Mouse (Mus musculus): ENCODE measurements around the gene Wasf2. TPM values are rescaled to one million over a fixed set of nuclear protein-coding genes. Genes with fewer than 3 reads are reported as not detected.
A peak's percentile ranks its signal among the peaks of the same experiment; 100 is the strongest.
"Not testable (repeated sequence)": the region's sequence is repeated elsewhere in the genome, so short reads cannot be mapped to it uniquely, and the experiment has no call there.

The Wasf2 gene
- polyA plus RNA-seq, 1 experiment from 2014 or later = 64.6 TPM

DNA sequence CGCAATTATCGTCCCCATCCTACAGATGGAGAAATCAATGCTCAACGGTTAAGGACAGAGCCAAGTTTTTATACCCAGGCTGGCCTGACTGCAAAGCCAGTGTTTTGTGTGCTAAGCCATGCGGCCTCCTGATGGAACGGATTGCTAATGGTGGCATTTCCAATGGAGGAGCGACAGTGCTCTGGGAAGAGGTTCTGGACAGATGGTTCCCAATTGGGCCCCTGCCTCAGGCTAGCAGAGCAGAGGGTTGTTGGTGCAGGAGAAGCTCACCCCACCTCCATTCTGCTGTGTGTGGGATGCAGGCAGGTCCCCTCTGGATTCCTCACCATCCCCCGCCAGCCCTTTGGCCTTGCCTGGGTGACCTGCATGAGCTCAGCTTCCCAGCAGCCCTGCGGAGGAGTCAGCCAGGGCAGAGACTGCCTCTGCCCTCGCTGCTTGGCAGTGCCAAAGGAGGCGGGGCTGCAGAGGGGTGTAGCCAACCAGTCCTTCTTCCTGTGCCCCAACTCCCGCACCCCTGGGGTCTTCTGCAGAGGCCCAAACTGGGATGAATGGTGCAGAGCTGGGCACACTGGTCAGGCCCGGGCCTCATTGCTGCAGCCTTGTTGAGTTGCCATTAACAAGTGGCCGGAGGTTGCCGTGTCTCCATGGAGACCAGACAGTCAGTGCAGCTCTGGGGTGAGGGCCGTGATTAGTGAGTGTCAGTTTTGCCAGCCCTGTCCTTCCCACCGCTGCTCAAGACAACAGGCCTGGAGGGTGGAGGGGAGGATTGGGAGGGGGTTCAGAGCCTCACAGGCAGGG, 35.2 kb upstream of the Wasf2 start:
- H3K36me3 ChIP-seq (ENCODE audit: control insufficient read depth, insufficient read depth) = no peaks in the 10 kb centered on the region
- H3K4me3 ChIP-seq (ENCODE audit: low read depth, low read length) = no peak overlapping the region
- H3K9me3 ChIP-seq (ENCODE audit: control insufficient read depth) = no peaks in the 10 kb centered on the region
- peak; percentile 64 for ATAC-seq
- peaks cover 24% of the 10 kb centered on the region; the same call in 1 of the 2 replicates for H3K4me1 ChIP-seq (replicated peaks; ENCODE audit: control insufficient read depth, insufficient read depth, low read length)
- WGBS = 45% methylated on average over 16 of the region's 16 CpGs
- H3K4me2 ChIP-seq (replicated peaks; ENCODE audit: low read depth) = peak overlapping the region; percentile 46
- no peak for TF ChIP-seq CTCF (IDR thresholded peaks at IDR 0.05; ENCODE audit: low read depth)
- no peak overlapping the region for H3K9ac ChIP-seq (ENCODE audit: low read depth, low read length)
- H3K27me3 ChIP-seq (replicated peaks; ENCODE audit: control insufficient read depth, insufficient read depth, low read length) = no peaks in the 10 kb centered on the region
- H3K27ac ChIP-seq (ENCODE audit: low read depth, low read length) = peak overlapping the region; percentile 77

DNA sequence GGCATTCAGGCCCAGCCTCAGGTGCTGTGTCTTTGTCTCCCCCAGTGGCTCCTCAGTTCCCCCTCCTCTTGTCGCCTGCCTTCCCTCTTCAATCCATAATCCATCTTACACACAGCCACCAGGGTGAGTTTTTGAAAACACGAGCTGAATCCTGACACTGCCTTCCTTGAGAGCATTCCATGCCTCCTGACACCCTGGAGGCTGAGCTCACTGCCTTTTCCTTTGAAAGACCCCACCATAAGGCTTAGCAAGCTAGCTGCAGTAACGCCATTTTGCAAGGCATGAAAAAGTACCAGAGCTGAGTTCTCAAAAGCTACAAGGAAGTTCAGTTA, 34.6 kb upstream of the Wasf2 start:
- not testable (repeated sequence) for ATAC-seq; H3K27me3 ChIP-seq (replicated peaks; ENCODE audit: control insufficient read depth, insufficient read depth, low read length); H3K36me3 ChIP-seq (ENCODE audit: control insufficient read depth, insufficient read depth); H3K9ac ChIP-seq (ENCODE audit: low read depth, low read length); H3K9me3 ChIP-seq (ENCODE audit: control insufficient read depth); H3K4me3 ChIP-seq (ENCODE audit: low read depth, low read length)
- 17% methylated on average over 3 of the region's 3 CpGs for whole genome bisulfite sequencing
- TF ChIP-seq CTCF (IDR thresholded peaks at IDR 0.05; ENCODE audit: low read depth) = peak; percentile 25; the same call in 1 of the 2 replicates
- Histone ChIP-seq H3K4me1 (replicated peaks; ENCODE audit: control insufficient read depth, insufficient read depth, low read length) (peaks cover 21% of the 10 kb centered on the region; the same call in 1 of the 2 replicates), H3K4me2 (replicated peaks; ENCODE audit: low read depth) (0 out of 2 replicates have a peak overlapping the region, but pooled peaks have one; percentile 46), H3K27ac (ENCODE audit: low read depth, low read length) (peak overlapping the region; percentile 77)

DNA sequence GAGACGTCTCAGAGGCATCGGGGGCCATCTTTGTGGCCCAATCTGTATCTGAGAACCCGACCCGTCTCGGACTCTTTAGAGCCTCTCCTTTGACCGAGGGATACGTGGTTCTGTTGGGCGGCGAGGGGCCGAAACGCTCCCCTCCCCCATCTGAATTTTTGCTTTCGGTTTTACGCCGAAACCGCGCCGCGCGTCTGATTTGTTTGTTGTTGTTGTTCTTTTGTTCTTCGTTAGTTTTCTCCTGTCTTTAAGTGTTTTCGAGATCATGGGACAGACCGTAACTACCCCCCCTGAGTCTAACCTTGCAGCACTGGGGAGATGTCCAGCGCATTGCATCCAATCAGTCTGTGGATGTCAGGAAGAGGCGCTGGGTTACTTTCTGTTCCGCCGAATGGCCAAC, 33.6 kb upstream of the Wasf2 start:
- H3K9me3 ChIP-seq (ENCODE audit: control insufficient read depth); ATAC-seq; H3K4me2 ChIP-seq (replicated peaks; ENCODE audit: low read depth); H3K9ac ChIP-seq (ENCODE audit: low read depth, low read length); H3K36me3 ChIP-seq (ENCODE audit: control insufficient read depth, insufficient read depth); H3K27me3 ChIP-seq (replicated peaks; ENCODE audit: control insufficient read depth, insufficient read depth, low read length); H3K27ac ChIP-seq (ENCODE audit: low read depth, low read length): not testable (repeated sequence)
- 0% methylated on average over 11 of the region's 26 CpGs for WGBS
- H3K4me1 ChIP-seq (replicated peaks; ENCODE audit: control insufficient read depth, insufficient read depth, low read length) = peaks cover 18% of the 10 kb centered on the region; the same call in 1 of the 2 replicates
- H3K4me3 ChIP-seq (ENCODE audit: low read depth, low read length) = peak overlapping the region; percentile 30

DNA sequence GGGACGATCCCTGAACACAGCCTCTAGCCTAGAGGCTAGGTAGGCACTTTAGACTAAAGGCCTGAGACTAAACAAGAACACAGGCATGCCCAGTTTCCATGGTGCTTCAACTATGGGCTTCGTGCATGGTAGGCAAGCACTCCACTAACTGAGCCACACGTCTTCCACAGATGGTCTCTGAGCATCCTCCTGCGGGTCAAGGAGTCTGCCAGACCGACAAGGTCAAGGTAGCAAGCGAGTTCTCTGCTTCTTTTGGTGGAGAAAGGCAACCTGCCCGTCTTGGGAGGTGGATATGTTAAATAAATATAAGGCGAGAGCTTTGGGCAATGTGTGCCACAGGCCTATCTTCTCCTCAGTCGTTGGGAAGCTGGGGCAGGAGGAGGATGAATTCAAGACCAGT, 28.6 kb upstream of the Wasf2 start:
- TF ChIP-seq CTCF (IDR thresholded peaks at IDR 0.05; ENCODE audit: low read depth) = no peak
- Histone ChIP-seq H3K27me3 (replicated peaks; ENCODE audit: control insufficient read depth, insufficient read depth, low read length) (no peaks in the 10 kb centered on the region), H3K4me2 (replicated peaks; ENCODE audit: low read depth) (peak overlapping the region; percentile 33; the same call in 1 of the 2 replicates), H3K9ac (ENCODE audit: low read depth, low read length) (no peak overlapping the region), H3K4me1 (replicated peaks; ENCODE audit: control insufficient read depth, insufficient read depth, low read length) (no peaks in the 10 kb centered on the region; the same call in 1 of the 2 replicates), H3K4me3 (ENCODE audit: low read depth, low read length) (no peak overlapping the region), H3K36me3 (ENCODE audit: control insufficient read depth, insufficient read depth) (peaks cover 5% of the 10 kb centered on the region; the same call in 1 of the 2 replicates), H3K9me3 (ENCODE audit: control insufficient read depth) (no peaks in the 10 kb centered on the region), H3K27ac (ENCODE audit: low read depth, low read length) (peak overlapping the region; percentile 57)
- WGBS = 60% methylated on average over 9 of the region's 9 CpGs
- ATAC-seq = peak; percentile 19; the same call in 1 of the 2 replicates

DNA sequence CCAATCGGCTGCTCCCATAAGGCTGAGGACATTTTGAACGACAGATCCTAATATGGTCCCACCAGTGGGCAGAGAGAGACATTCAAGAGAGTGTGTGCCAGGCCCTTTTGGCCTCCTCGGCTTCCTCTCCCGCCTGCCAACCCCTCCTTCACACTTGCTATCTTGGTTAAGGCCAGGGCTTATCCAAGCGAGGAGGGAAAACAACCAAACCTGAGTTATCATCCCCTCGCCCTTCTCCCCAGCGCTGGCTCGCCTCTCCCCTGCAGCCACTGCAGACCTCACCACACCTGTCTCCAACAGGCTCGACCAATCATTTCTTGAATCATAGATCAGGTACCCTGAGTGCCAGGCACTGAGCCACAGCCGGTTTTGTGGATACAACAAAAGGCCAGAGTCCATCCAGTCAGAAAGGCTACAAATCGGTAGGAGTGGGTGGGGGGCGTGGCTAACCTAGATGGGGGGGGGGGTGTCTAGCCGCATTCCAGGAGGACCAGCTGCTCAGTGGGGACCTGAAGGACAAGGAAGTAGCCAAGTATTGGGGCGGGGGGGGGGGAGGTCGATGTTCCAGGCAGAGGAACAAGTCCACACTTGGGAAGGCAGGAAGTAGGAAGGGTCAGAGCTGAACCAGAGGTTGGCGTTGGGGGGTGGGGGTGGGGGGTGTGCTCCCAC, 26.6 kb upstream of the Wasf2 start:
- peak; percentile 80 for ATAC-seq
- Histone ChIP-seq H3K9ac (ENCODE audit: low read depth, low read length) (no peak overlapping the region), H3K36me3 (ENCODE audit: control insufficient read depth, insufficient read depth) (peaks cover 5% of the 10 kb centered on the region; the same call in 1 of the 2 replicates), H3K4me1 (replicated peaks; ENCODE audit: control insufficient read depth, insufficient read depth, low read length) (peaks cover 5% of the 10 kb centered on the region; the same call in 1 of the 2 replicates), H3K4me3 (ENCODE audit: low read depth, low read length) (no peak overlapping the region), H3K27ac (ENCODE audit: low read depth, low read length) (peak overlapping the region; percentile 68), H3K4me2 (replicated peaks; ENCODE audit: low read depth) (peak overlapping the region; percentile 30), H3K27me3 (replicated peaks; ENCODE audit: control insufficient read depth, insufficient read depth, low read length) (no peaks in the 10 kb centered on the region), H3K9me3 (ENCODE audit: control insufficient read depth) (no peaks in the 10 kb centered on the region)
- WGBS = 13% methylated on average over 16 of the region's 16 CpGs
- TF ChIP-seq CTCF (IDR thresholded peaks at IDR 0.05; ENCODE audit: low read depth) = no peak

DNA sequence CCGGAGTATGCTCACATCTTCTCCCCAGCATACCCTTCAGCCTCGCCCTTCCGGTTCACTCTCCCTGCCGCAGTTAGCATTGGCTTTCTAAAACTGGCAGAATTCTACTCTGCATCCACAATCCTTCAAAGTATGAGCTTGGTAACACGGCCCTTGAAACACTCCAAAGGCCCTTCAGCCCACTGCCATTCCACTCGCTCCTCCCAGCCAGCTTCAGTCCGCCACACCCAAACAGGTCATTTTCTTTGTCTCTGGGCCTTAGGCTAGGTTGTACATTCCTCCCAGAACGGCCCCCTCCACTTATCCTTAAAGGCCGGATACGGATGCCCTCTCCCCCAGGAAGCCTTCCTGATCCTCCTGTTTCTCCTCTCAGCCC, 26.1 kb upstream of the Wasf2 start:
- no peak; the same call in 1 of the 2 replicates for ATAC-seq
- H3K4me1 ChIP-seq (replicated peaks; ENCODE audit: control insufficient read depth, insufficient read depth, low read length) = peaks cover 5% of the 10 kb centered on the region; the same call in 1 of the 2 replicates
- peak overlapping the region; percentile 68 for H3K27ac ChIP-seq (ENCODE audit: low read depth, low read length)
- H3K4me2 ChIP-seq (replicated peaks; ENCODE audit: low read depth) = peak overlapping the region; percentile 30; the same call in 1 of the 2 replicates
- no peaks in the 10 kb centered on the region for H3K27me3 ChIP-seq (replicated peaks; ENCODE audit: control insufficient read depth, insufficient read depth, low read length)
- TF ChIP-seq CTCF (IDR thresholded peaks at IDR 0.05; ENCODE audit: low read depth) = no peak
- peaks cover 5% of the 10 kb centered on the region; the same call in 1 of the 2 replicates for H3K36me3 ChIP-seq (ENCODE audit: control insufficient read depth, insufficient read depth)
- no peaks in the 10 kb centered on the region for H3K9me3 ChIP-seq (ENCODE audit: control insufficient read depth)
- no peak overlapping the region for H3K9ac ChIP-seq (ENCODE audit: low read depth, low read length)
- 23% methylated on average over 10 of the region's 10 CpGs for WGBS
- no peak overlapping the region for H3K4me3 ChIP-seq (ENCODE audit: low read depth, low read length)
